Mouse (Mus musculus) C3H10T1/2 (cell line): ENCODE measurements around the gene Psme2. TPM values are rescaled to one million over a fixed set of nuclear protein-coding genes. Genes with fewer than 3 reads are reported as not detected.

Source experiments
- polyA plus RNA-seq, 2 experiments: library from polyadenylated mRNA; unstranded; fragments of >200 nt; fragmentation: generic; extraction: Trizol; gene quantifications; one replicate each; pipeline ENCODE4 v1.2.1; 2012; ENCODE audit warnings: missing spikeins in 2 of 2

Psme2 gene
- polyA plus RNA-seq = 100 to 1,000 TPM; 139 to 336 TPM

GRCm38 (mm10) chr14:55590748-55591330, at the start of gene Psme2:
TSS of gene Psme2 (minus strand) at chr14:55591113.

DNA sequence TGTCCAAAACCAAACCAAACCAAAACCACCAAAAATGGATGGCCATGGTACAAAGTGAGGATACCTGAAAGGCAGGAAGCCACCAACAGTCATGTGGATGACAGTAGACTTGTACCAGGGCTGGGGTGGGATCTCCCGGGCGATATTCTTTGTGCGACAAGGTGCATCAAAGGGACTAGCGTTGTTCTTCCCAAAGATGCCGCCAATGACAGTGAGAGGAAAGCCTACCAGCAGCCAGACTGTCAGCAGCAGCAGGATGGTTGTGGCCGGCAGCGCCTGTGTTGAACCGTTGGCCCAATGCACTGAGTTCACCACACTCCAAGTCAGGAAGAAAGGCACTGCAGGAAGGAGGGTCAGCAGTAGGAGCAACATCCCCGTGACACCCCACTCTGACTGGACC, 46.9 kb upstream of the Psme2 start, which contains the start of gene Gm49378:
TSS of gene Gm49378 (minus strand) at position 101 of the 400 bp plus-strand sequence.

GRCm38 (mm10) chr14:55635523-55636007, 44.7 kb upstream of the Psme2 start, which contains the start of gene Ipo4:
TSS of gene Ipo4 (minus strand) at chr14:55635957.

GRCm38 (mm10) chr14:55617822-55618221, 26.9 kb upstream of the Psme2 start, which contains the start of gene Rec8:
TSS of gene Rec8 (plus strand) at chr14:55618037.

DNA sequence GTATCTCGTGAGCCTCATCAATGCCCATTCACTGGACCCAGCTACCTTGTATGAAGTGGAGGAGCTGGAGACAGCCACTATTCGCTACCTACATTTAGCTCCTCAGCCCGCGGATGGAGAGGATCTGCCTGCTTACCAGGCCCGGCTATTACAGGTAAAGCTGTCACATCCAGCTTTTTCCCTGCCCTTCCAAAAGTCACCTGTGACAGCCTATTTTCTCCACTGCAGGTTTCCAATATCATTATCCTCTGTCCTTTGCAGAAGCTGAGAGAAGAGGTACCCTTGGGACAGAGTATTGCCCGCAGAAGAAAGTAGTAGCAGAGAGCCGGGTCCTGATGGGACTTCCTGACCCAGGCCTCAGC, 12.3 kb upstream of the Psme2 start, which contains the start of gene Irf9:
TSS of gene Irf9 (plus strand) at position 301 of the 362 bp plus-strand sequence.

DNA sequence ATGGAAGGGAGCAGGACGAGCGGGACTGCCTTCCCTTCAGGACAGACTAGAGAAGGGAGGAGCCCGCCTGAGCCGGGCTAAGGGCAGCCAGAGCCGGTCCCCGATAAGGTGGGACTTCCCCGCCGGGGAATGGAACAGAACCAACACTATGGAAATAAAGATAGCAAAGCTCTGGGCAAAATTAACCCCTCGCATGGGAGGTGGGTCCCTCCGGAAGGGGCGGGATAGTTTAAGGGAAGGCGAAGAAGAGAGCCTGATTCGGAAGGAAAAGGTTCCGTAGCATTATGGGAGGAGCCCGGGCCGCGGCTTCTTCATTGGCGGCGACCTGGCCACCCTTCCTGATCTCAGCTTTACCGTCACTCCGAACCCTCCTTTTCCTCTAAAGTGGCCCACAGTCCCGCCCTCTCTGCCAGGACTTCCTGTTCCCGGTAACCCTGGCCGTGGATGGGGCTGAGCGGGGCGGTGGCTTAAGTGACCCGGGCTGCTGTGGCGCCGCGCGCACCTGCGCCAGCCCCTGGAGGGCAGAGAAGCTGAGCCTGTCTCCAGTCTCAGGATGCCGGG, 498 bp upstream of the Psme2 start, which contains the start of gene Rnf31:
TSS of gene Rnf31 (plus strand) at position 378 of the 561 bp plus-strand sequence.

GRCm38 (mm10) chr14:55584702-55585565, 6.0 kb downstream of the Psme2 start, which contains the start of gene Emc9:
TSS of gene Emc9 (minus strand) at chr14:55585302.

GRCm38 (mm10) chr14:55577871-55578667, 12.8 kb downstream of the Psme2 start, which contains the start of gene Psme1:
TSS of gene Psme1 (plus strand) at chr14:55578123.

DNA sequence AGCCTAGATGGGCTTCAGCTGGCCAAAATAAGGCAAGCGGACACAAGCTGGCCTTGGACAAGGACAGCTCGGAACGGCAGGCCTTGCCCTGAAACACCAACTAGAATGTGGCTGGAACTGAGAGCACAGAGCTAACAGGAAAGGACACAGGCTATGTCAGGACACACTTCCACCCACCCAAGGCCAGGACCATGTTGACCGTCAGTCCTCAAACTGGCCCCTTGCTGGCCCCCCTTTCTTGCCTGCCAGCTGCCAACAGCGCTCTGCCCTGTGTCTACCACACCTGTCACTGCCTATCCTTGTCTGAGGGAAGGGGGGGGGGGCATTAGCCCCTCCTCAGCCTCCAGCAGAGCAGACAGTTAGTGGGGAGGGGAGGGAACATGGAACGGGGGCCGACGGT, 15.6 kb downstream of the Psme2 start, which contains the start of gene Fitm1:
TSS of gene Fitm1 (plus strand) at position 316 of the 400 bp plus-strand sequence.

DNA sequence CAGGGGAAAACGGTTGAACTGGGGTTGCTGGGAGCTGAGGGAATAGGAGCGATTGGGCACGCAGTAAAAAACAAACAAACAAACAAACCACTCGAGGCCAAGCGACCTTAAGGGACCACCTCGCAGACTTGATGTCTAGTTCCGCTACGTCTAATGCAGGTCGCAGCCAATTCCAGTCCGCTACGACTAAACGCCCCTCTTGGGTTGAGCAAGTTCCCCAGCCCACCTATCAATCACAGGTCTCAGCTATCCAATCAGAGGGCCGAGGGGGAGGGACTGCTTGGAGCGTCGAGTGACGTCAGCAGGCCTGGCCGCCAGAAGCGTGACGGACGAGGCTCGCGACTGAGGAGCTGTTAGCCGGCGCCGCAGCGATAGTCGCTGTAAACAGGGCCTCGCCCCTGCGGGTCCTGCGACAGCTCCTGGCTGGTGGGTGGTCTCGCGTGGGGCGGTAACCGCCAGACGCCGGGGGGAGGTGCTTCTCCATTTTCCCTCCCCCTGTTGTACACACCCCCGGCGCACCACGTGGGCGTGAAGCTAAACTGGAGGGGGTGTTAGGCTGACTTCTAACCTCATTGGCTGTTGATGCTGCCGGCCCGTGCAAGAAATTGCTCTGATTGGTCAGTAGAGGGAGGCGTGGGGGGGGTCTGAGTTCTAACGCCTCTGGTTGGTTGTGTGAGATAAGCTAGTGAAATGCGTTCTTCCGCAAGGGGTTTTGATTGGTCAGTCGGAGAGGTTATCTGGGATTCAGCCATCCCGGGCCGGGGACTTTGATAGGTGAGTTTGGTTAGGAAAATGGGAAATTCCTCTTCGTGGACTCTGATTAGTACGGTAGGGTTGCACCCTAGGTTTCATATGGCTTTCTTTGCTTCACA, 30.5 kb downstream of the Psme2 start, which contains the start of gene A730061H03Rik:
TSS of gene A730061H03Rik (minus strand) at position 205 of the 872 bp plus-strand sequence.

DNA sequence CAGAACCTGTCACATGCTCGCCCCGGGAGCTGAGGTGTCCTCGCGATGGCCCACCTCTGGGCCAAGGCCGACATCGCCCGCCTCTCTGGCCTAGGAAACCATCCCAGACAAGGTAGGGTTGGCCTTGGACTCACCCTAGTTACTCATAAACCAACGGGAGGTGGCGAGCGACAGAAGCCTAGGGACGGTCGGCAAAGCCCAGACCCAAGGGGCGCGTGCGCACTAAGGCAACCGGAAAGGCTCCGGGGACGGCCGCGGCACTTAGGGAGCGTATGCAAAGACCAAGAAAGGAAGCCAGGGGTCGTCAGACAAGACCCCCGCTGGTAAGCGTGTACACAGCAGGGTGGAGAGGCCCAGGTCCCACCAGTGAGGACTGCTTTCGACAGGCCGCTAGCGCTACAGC, 31.1 kb downstream of the Psme2 start, which contains the start of gene Dcaf11:
TSS of gene Dcaf11 (plus strand) at position 208 of the 403 bp plus-strand sequence.

DNA sequence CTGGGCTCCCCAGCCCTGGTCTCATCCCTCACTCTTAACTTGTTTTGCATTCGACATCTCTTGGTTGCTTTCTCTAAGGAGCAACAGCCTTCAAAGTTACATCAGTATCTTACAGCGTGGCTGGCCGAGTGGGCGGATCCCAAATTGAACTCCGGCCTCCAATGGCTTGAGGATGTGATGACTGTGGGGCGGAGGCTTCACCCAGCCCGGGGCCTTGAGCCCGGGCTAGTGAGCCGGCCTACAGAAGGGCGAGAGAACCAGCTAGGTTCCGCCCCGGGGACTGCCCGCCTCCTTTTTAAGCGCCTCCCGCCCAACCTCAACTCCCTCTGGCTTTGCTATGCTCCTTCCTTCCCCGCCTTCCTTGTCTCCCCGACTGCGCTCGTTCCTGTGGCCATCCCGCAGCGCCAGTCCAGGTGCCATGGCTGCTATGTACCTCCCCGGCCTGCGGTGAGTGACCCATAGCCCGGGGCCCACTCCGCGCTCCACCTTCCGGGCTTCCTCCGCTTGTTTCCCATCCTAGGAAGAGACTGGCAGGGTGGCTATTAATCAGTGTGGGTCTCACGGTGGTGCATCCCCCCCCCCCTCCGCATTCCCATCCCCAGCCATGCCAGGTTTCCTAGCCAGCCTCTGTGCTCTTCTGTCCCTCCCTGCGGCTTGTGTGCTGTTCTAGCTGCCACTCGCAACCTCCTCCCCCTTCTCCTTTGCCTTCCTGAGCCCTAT, 50.7 kb downstream of the Psme2 start, which contains the start of gene Pck2:
TSS of gene Pck2 (plus strand) at position 200 of the 720 bp plus-strand sequence.

Other genes with a start within 250 kb of the Psme2 start
- 10 to 100 TPM; 26.9 to 60.5 TPM for gene Dhrs4, start 112.4 kb downstream of the Psme2 start, polyA plus RNA-seq
- under 1 TPM; 0.02 to 0.26 TPM for gene Carmil3, start 100.5 kb downstream of the Psme2 start, polyA plus RNA-seq
- gene Cpne6, start 80.7 kb downstream of the Psme2 start, polyA plus RNA-seq = not detected
- gene Nrl, start 66.1 kb downstream of the Psme2 start, polyA plus RNA-seq = under 1 TPM in 1 of 2 experiments, not detected in 1; 0.01 TPM
- gene Pck2, start 50.8 kb downstream of the Psme2 start, polyA plus RNA-seq = 10 to 100 TPM; 43.7 to 67.2 TPM
- 10 to 100 TPM; 16.2 to 34.9 TPM for gene Dcaf11, start 31.1 kb downstream of the Psme2 start, polyA plus RNA-seq
- gene A730061H03Rik, start 30.7 kb downstream of the Psme2 start, polyA plus RNA-seq = under 1 TPM; 0.21 to 0.70 TPM
- gene Fitm1, start 15.5 kb downstream of the Psme2 start, polyA plus RNA-seq = not detected
- 100 to 1,000 TPM; 148 to 216 TPM for gene Psme1, start 13.0 kb downstream of the Psme2 start, polyA plus RNA-seq
- gene Emc9, start 5.8 kb downstream of the Psme2 start, polyA plus RNA-seq = 10 to 100 TPM in 1 of 2 experiments, 1 to 10 TPM in 1; 6.1 to 11.5 TPM
- gene Rnf31, start 595 bp upstream of the Psme2 start, polyA plus RNA-seq = 10 to 100 TPM; 18.0 to 18.4 TPM
- gene Irf9, start 12.5 kb upstream of the Psme2 start, polyA plus RNA-seq = 10 to 100 TPM in 1 of 2 experiments, 1 to 10 TPM in 1; 1.0 to 22.0 TPM
- not detected for gene Rec8, start 26.9 kb upstream of the Psme2 start, polyA plus RNA-seq
- 100 to 1,000 TPM in 1 of 2 experiments, 10 to 100 TPM in 1; 83.9 to 139 TPM for gene Ipo4, start 44.8 kb upstream of the Psme2 start, polyA plus RNA-seq
- under 1 TPM; 0.04 to 0.05 TPM for gene Gm49378, start 46.8 kb upstream of the Psme2 start, polyA plus RNA-seq
- gene Tm9sf1, start 52.7 kb upstream of the Psme2 start, polyA plus RNA-seq = 10 to 100 TPM; 25.9 to 65.1 TPM
- 1 to 10 TPM in 1 of 2 experiments, under 1 TPM in 1; 0.29 to 1.1 TPM for gene Tssk4, start 59.1 kb upstream of the Psme2 start, polyA plus RNA-seq
- 10 to 100 TPM in 1 of 2 experiments, 1 to 10 TPM in 1; 9.1 to 23.8 TPM for gene Mdp1, start 69.4 kb upstream of the Psme2 start, polyA plus RNA-seq
- gene Gmpr2, start 80.8 kb upstream of the Psme2 start, polyA plus RNA-seq = 10 to 100 TPM in 1 of 2 experiments, 1 to 10 TPM in 1; 5.5 to 13.1 TPM
- gene Nedd8, start 81.0 kb upstream of the Psme2 start, polyA plus RNA-seq = 100 to 1,000 TPM; 239 to 456 TPM
- gene Tinf2, start 90.7 kb upstream of the Psme2 start, polyA plus RNA-seq = 10 to 100 TPM in 1 of 2 experiments, 1 to 10 TPM in 1; 9.3 to 11.8 TPM
- gene Tgm1, start 122.8 kb upstream of the Psme2 start, polyA plus RNA-seq = under 1 TPM; 0.01 to 0.08 TPM
- 10 to 100 TPM in 1 of 2 experiments, 1 to 10 TPM in 1; 8.2 to 12.8 TPM for gene Rabggta, start 131.2 kb upstream of the Psme2 start, polyA plus RNA-seq
- gene Dhrs1, start 154.6 kb upstream of the Psme2 start, polyA plus RNA-seq = 10 to 100 TPM; 46.0 to 89.8 TPM
- gene Nop9, start 154.6 kb upstream of the Psme2 start, polyA plus RNA-seq = 10 to 100 TPM; 15.2 to 35.9 TPM
- 1 to 10 TPM in 1 of 2 experiments, under 1 TPM in 1; 0.11 to 3.7 TPM for gene Cideb, start 167.3 kb upstream of the Psme2 start, polyA plus RNA-seq
- under 1 TPM; 0.02 to 0.05 TPM for gene Ltb4r2, start 170.3 kb upstream of the Psme2 start, polyA plus RNA-seq
- under 1 TPM in 1 of 2 experiments, not detected in 1; 0.04 TPM for gene Ltb4r1, start 174.8 kb upstream of the Psme2 start, polyA plus RNA-seq
- not detected for gene Adcy4, start 193.0 kb upstream of the Psme2 start, polyA plus RNA-seq
- gene Ripk3, start 197.8 kb upstream of the Psme2 start, polyA plus RNA-seq = 1 to 10 TPM; 3.8 to 4.1 TPM
- gene Nfatc4, start 232.0 kb upstream of the Psme2 start, polyA plus RNA-seq = 10 to 100 TPM in 1 of 2 experiments, 1 to 10 TPM in 1; 2.5 to 19.8 TPM